Mouse (Mus musculus) kidney, embryonic 16.5 days (tissue): ENCODE data around the gene Ranbp10. TPM values are rescaled to one million over a fixed set of nuclear protein-coding genes. Genes with fewer than 3 reads are reported as not detected.

Source experiments
- ATAC-seq: fragments of 200-750 bp; cut with Nextera tagmentation; 2 replicates; pipeline ENCODE4 v1.8.0; 2017; ENCODE audit warnings: moderate TSS enrichment; ENCODE audit not compliant: low FRiP score, low TSS enrichment
- H3K27ac ChIP-seq: fragments of 300-500 bp; sonication (generic); 2 replicates; pipeline ENCODE4 v1.5.1; 2014; ENCODE audit warnings: low read length
- H3K27me3 ChIP-seq: fragments of 300-500 bp; sonication (generic); 2 replicates; pipeline ENCODE4 v1.6.1; 2014; ENCODE audit warnings: low read length, control low read depth, mixed read lengths; ENCODE audit not compliant: insufficient read depth
- H3K36me3 ChIP-seq: fragments of 300-500 bp; sonication (generic); 2 replicates; pipeline ENCODE4 v1.6.1; 2014; ENCODE audit warnings: low read length, control low read depth, mixed read lengths; ENCODE audit not compliant: insufficient read depth
- H3K4me1 ChIP-seq: fragments of 300-500 bp; sonication (generic); 2 replicates; pipeline ENCODE4 v1.6.1; 2014; ENCODE audit warnings: low read length, control low read depth, mixed read lengths; ENCODE audit not compliant: insufficient read depth
- H3K4me2 ChIP-seq: fragments of 300-500 bp; sonication (generic); replicated peaks from 2 replicates; pipeline ENCODE4 v1.6.1; 2014; ENCODE audit warnings: low read depth, low read length
- H3K4me3 ChIP-seq: fragments of 300-500 bp; sonication (generic); 2 replicates; pipeline ENCODE4 v1.5.1; 2014; ENCODE audit warnings: mild to moderate bottlenecking, low read length
- H3K9ac ChIP-seq: fragments of 300-500 bp; sonication (generic); replicated peaks from 2 replicates; pipeline ENCODE4 v1.6.1; 2014; ENCODE audit warnings: low read length
- H3K9me3 ChIP-seq: fragments of 300-500 bp; sonication (generic); 2 replicates; pipeline ENCODE4 v1.6.1; 2016; ENCODE audit warnings: low read length, control low read depth
- WGBS: fragments of 180-500 bp; shearing (Covaris S2); extraction: QIAGEN DNeasy Blood & Tissue Kit; methylation state at CpG from one replicate; pipeline ENCODE4 v1.1.7; 2014; 5-methylcytosine and 5-hydroxymethylcytosine counted together
- polyA plus RNA-seq: library from polyadenylated mRNA; unstranded; fragments of >200 nt; fragmentation: Nextera tagmentation; extraction: Ambion mirVana; gene quantifications from 2 replicates; pipeline ENCODE4 v1.2.1, GENCODE M21; 2015

Ranbp10 gene
- polyA plus RNA-seq, 1 experiment from 2014 or later, result 10.7 TPM

DNA sequence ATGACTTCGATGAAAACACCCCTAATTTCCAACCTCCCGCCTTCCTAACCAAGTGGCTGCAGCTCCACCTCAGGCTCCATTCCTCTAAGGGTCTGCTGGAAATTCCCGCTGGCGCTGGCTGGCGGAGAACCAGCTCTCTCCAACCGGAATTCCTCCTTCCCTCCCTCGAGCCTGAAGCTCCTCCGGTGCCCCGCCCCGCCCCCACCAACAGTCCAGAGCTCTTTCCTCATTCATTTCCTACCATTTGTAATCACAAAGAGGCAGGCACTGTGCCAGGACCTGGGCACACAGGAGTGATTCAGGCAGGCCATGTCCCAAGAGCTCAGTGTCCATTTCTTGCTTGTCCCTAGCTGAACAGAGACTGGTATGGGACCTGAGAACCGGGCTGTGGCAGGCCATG, 76.5 kb downstream of the Ranbp10 start:
- Histone ChIP-seq H3K9ac (peak overlapping the region; percentile 36; the same call in 1 of the 2 replicates), H3K27me3 (no peaks in the 10 kb centered on the region), H3K36me3 (no peaks in the 10 kb centered on the region), H3K4me1 (peaks cover 30% of the 10 kb centered on the region), H3K27ac (peak overlapping the region; percentile 74), H3K9me3 (no peaks in the 10 kb centered on the region), H3K4me2 (peak overlapping the region; percentile 40), H3K4me3 (no peak overlapping the region)
- peak; percentile 67 for ATAC-seq
- 6% methylated on average over 11 of the region's 11 CpGs for WGBS

DNA sequence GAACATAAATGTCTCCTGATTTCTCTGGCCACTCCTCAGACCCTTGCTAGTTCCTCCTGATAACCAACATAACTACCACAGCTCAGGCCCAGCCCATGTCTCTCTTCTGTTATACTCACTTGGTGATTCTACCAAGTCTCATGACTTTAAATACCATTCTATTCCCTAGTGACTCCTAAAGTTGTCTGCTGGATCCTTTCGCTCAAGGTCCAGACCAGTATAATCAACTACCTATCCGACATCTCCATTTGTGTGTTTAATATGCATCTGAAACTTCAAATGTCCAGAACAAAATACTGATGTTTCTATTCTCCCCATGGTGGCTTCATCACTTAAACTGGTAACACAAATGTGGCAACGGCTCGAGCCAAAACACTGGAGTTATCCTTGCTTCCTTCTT, 83.8 kb downstream of the Ranbp10 start:
- Histone ChIP-seq H3K9ac (no peak overlapping the region), H3K4me2 (no peak overlapping the region), H3K27me3 (no peaks in the 10 kb centered on the region), H3K36me3 (no peaks in the 10 kb centered on the region), H3K27ac (peak overlapping the region; percentile 19; the same call in 1 of the 2 replicates), H3K9me3 (no peaks in the 10 kb centered on the region), H3K4me3 (no peak overlapping the region), H3K4me1 (peaks cover 13% of the 10 kb centered on the region)
- no peak for ATAC-seq
- WGBS, result 64% methylated on average over 4 of the region's 4 CpGs

- Histone ChIP-seq H3K9ac (no peak overlapping the region), H3K36me3 (peaks cover 6% of the 10 kb centered on the region; the same call in 1 of the 2 replicates), H3K27me3 (no peaks in the 10 kb centered on the region), H3K27ac (no peak overlapping the region), H3K4me1 (peaks cover 3% of the 10 kb centered on the region; the same call in 1 of the 2 replicates), H3K4me2 (no peak overlapping the region), H3K9me3 (no peaks in the 10 kb centered on the region), H3K4me3 (no peak overlapping the region)
- 84% methylated on average over 5 of the region's 5 CpGs for WGBS
- no peak for ATAC-seq
These were observed 87.9 kb downstream of the Ranbp10 start for GRCm38 (mm10) chr8:105739216-105739615.

GRCm38 (mm10) chr8:105732186-105732585, 95.0 kb downstream of the Ranbp10 start:
- Histone ChIP-seq H3K9ac (no peak overlapping the region), H3K4me1 (no peaks in the 10 kb centered on the region), H3K4me2 (no peak overlapping the region), H3K36me3 (peaks cover 10% of the 10 kb centered on the region; the same call in 1 of the 2 replicates), H3K9me3 (no peaks in the 10 kb centered on the region), H3K4me3 (no peak overlapping the region), H3K27ac (no peak overlapping the region), H3K27me3 (no peaks in the 10 kb centered on the region)
- no peak for ATAC-seq
- 75% methylated on average over 5 of the region's 5 CpGs for WGBS

- peak; percentile 84 for ATAC-seq
- Histone ChIP-seq H3K4me2 (no peak overlapping the region), H3K4me3 (no peak overlapping the region), H3K27me3 (no peaks in the 10 kb centered on the region), H3K4me1 (no peaks in the 10 kb centered on the region), H3K27ac (peak overlapping the region; percentile 59), H3K36me3 (peaks cover 20% of the 10 kb centered on the region), H3K9me3 (no peaks in the 10 kb centered on the region), H3K9ac (no peak overlapping the region)
- WGBS, result 69% methylated on average over 18 of the region's 18 CpGs
These were observed 99.6 kb downstream of the Ranbp10 start for GRCm38 (mm10) chr8:105727397-105728124.

DNA sequence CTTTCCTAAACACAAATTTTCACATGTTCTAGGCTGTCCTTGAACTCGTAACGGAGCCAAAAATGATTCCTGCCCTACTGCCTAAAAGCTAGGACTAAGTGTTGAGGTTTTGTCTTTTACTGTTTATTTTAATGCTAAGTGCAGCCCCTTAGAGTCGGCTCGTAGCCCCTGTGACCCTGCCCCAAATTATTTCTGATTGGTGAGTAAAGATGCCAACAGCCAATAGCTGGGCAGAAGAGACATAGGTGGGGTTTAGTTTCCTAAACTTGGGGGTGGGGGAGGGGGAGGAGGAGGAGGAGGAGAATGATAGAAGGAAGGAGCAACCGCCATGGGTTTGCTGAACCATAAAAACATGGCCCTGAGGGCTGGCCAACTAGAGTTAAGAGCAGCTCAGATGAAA, 101.4 kb downstream of the Ranbp10 start:
- ATAC-seq, result no peak
- H3K9ac ChIP-seq, result no peak overlapping the region
- WGBS, result 80% methylated on average over 5 of the region's 5 CpGs
- no peaks in the 10 kb centered on the region for H3K9me3 ChIP-seq
- peaks cover 20% of the 10 kb centered on the region for H3K36me3 ChIP-seq
- no peak overlapping the region for H3K4me2 ChIP-seq
- H3K4me1 ChIP-seq, result no peaks in the 10 kb centered on the region
- no peak overlapping the region for H3K4me3 ChIP-seq
- H3K27ac ChIP-seq, result no peak overlapping the region
- H3K27me3 ChIP-seq, result no peaks in the 10 kb centered on the region

- Histone ChIP-seq H3K27me3 (no peaks in the 10 kb centered on the region), H3K9me3 (no peaks in the 10 kb centered on the region), H3K4me3 (no peak overlapping the region), H3K4me1 (no peaks in the 10 kb centered on the region), H3K27ac (no peak overlapping the region), H3K9ac (no peak overlapping the region), H3K36me3 (peaks cover 16% of the 10 kb centered on the region), H3K4me2 (no peak overlapping the region)
- no peak for ATAC-seq
- 94% methylated on average over 9 of the region's 9 CpGs for WGBS
These were observed 104.3 kb downstream of the Ranbp10 start for GRCm38 (mm10) chr8:105722861-105723260.

DNA sequence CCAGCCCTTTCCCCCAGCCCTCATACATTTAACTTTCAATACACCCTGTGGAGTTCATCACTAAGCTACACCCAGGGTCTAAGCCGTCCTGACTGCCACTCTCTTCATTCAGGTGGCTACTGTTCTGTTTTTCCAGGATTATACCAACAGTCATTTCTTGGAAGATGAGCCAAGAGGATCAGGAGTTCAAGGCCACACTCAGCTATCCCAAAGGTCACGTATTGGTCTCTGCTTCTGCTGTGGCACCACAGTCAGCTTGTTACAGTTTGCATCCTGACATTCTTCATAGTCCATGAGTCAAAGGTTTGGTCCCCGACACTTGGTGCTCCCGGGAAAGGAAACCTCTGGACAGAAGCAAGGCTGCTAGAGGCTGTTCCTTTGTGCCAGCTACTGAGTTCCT, 107.5 kb downstream of the Ranbp10 start:
- Histone ChIP-seq H3K4me1 (no peaks in the 10 kb centered on the region), H3K4me2 (no peak overlapping the region), H3K9ac (no peak overlapping the region), H3K36me3 (peaks cover 12% of the 10 kb centered on the region; the same call in 1 of the 2 replicates), H3K4me3 (no peak overlapping the region), H3K27me3 (no peaks in the 10 kb centered on the region), H3K27ac (no peak overlapping the region), H3K9me3 (no peaks in the 10 kb centered on the region)
- WGBS, result 85% methylated on average over 4 of the region's 4 CpGs
- no peak for ATAC-seq
